Mouse (Mus musculus) ES-Bruce4 (cell line): ENCODE results near the gene Lcmt1.

Source experiments
- CTCF ChIP-seq: IDR thresholded peaks from one replicate; pipeline ENCODE4 v1.8.1; 2011; ENCODE audit warnings: low read depth, low read length
- POLR2A ChIP-seq: IDR thresholded peaks from one replicate; pipeline ENCODE4 v1.8.1; 2011; ENCODE audit warnings: low read length; ENCODE audit not compliant: insufficient read depth

- no peak for TF ChIP-seq CTCF
- no peak for TF ChIP-seq POLR2A
Measured at GRCm38 (mm10) chr7:123467961-123468360, 98.4 kb downstream of the Lcmt1 start.
